Mouse (Mus musculus) kidney, postnatal 10 days (tissue): ENCODE measurements around the gene Epp13.
"Not testable (repeated sequence)": the region's sequence is repeated elsewhere in the genome, so short reads cannot be mapped to it uniquely, and the experiment has no call there.

Experiments
- DNase-seq: peaks from one replicate; pipeline ENCODE4 v3.0.0; 2021; ENCODE audit warnings: mixed read lengths

The Epp13 gene

GRCm38 (mm10) chr7:6285842-6286705 is 33.6 kb downstream of the Epp13 start, which contains the start of gene Zfp667:
TSS of gene Zfp667 (plus strand) at chr7:6286579.
- peak; percentile 100 for DNase-seq

DNA sequence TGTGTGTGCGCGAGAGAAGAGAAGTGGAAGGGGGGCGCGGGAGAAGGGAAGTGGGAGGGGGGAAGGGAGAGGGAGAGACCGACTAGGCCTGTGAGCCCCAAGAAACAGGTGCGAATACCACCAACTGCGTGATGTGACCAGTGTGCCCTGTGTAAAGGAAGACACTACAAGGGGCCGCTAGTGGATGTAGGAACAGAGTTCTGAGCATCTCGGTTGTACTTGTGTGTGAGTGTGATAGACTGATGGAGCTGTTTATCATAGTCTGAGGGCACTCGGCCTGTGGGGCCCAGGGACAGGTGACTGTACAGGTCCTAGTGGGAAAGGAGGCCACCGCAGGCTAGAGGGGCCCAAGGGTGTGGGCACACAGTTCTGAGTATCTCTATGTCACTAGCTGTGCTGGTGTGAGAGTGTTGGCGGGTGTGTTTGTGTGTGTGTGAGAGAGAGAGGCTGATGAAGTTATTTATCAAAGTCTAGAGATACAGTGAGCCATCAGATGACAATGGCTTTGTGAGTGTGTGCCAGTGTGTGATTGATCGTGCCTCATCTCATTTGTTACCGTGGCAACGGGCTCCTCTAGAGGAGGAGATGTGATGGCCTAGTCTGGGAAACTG is 34.5 kb downstream of the Epp13 start:
- peak; percentile 8 for DNase-seq

DNA sequence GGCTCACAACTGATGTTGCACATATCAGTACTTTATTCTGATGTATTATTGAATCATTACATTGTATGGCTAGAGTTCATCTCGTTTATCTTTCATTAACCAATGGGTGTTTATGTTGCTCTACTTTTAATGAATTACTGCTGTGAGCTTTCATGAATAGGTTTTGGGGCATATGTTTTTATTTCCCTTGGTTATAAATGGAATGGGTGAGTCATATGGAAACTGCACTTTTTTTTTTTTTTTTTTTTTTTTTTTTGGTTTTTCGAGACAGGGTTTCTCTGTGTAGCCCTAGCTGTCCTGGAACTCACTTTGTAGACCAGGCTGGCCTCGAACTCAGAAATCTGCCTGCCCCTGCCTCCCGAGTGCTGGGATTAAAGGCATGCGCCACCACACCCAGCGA is 38.6 kb downstream of the Epp13 start:
- DNase-seq, result not testable (repeated sequence)

DNA sequence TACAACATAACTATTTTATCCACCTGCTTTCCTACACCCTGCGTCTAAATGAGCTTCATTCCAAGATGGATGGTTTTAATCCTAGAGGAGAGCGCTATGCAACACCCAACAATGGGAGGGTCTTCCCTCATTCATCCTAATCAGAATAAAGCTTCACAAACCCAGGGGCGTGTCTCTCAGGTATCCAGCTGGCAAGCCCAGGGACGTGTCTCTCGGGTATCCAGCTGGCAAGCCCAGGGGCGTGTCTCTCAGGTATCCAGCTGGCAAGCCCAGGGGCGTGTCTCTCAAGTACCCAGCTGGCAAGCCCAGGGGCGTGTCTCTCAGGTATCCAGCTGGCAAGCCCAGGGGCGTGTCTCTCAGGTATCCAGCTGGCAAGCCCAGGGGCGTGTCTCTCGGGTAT is 48.3 kb downstream of the Epp13 start:
- DNase-seq, result not testable (repeated sequence)

GRCm38 (mm10) chr7:6330458-6331232 is 78.1 kb downstream of the Epp13 start:
- DNase-seq, result no peak

DNA sequence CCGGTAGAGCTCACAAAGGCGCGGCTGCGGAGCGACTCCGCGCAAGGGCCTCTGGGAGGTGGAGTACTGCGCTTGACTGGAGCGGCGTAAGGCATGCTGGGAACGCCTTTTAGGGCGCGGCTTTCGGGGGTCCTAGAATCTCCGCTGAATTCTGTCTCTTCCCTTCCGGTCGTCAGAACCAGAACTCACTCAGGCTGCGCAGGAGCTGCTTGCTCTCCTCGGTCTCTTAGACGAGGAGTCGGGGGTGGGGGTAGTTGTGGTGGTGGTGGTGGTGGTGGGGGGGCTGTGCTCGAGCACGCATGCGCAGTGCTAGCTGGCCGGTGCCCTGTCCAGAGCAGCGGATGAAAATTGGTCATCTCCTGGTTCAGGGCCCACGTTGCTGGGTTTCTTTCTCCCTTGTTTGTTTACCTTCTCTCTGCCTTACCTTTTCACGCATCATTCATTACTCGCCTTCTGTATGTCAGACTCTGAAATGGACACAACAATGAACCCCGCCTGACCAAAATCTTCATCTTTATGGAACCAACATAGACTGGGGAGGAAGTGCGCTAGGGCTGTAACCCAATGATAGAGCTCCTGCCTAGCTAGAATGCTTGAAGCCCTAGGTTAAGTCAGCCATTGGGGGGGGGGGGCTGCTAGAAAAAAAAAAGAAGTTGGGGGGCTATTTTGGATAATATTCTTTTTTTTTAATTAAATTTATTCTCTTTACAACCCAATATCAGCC is 78.9 kb downstream of the Epp13 start, which contains the start of gene Zfp583:
TSS of gene Zfp583 (minus strand) at position 53 of the 724 bp plus-strand sequence.
- peak; percentile 90 for DNase-seq
